Mouse (Mus musculus) G1E (cell line): Measurements from ENCODE around the gene Pcp4l1. TPM values are rescaled to one million over a fixed set of nuclear protein-coding genes. Genes with fewer than 3 reads are reported as not detected.

Experiments used
- ATAC-seq: 2 replicates; pipeline ENCODE4 v1.8.0; 2016; ENCODE audit warnings: mild to moderate bottlenecking; ENCODE audit not compliant: insufficient number of reproducible peaks, poor library complexity, low FRiP score, severe bottlenecking; ENCODE audit errors: extremely low read depth
- DNase-seq: peaks from one replicate; pipeline ENCODE4 v3.0.0; 2012; ENCODE audit warnings: low spot score
- H3K27me3 ChIP-seq: 2 replicates; pipeline ENCODE4 v1.6.1; 2012; ENCODE audit warnings: mild to moderate bottlenecking, low read length, inconsistent platforms; ENCODE audit not compliant: insufficient read depth
- H3K36me3 ChIP-seq: replicated peaks from 2 replicates; pipeline ENCODE3; 2012; ENCODE audit warnings: mild to moderate bottlenecking, inconsistent platforms
- H3K4me1 ChIP-seq: 2 replicates; pipeline ENCODE4 v1.6.1; 2012; ENCODE audit warnings: low read depth, low read length, inconsistent platforms, mixed read lengths; ENCODE audit not compliant: insufficient read depth
- H3K4me3 ChIP-seq: 2 replicates; pipeline ENCODE4 v1.5.1; 2012; ENCODE audit warnings: low read depth, mild to moderate bottlenecking, inconsistent platforms, low read length, moderate library complexity, mixed read lengths
- H3K9me3 ChIP-seq: replicated peaks from 2 replicates; pipeline ENCODE4 v1.6.1; 2012; ENCODE audit warnings: inconsistent platforms
- CTCF ChIP-seq: IDR thresholded peaks from 2 replicates; pipeline ENCODE4 v1.5.1; 2012; ENCODE audit warnings: low read depth, low read length, inconsistent platforms, mixed read lengths
- GATA1 ChIP-seq: IDR thresholded peaks from 2 replicates; pipeline ENCODE4 v1.6.1; 2012; ENCODE audit warnings: borderline replicate concordance, low read length, inconsistent platforms, mixed read lengths
- GATA2 ChIP-seq: IDR thresholded peaks from 2 replicates; pipeline ENCODE4 v1.6.1; 2012; ENCODE audit warnings: low read depth, low read length, inconsistent platforms, borderline replicate concordance
- POLR2AphosphoS5 ChIP-seq: IDR thresholded peaks from 2 replicates; pipeline ENCODE4 v1.6.1; 2012; ENCODE audit warnings: low read depth, low read length, inconsistent platforms; ENCODE audit not compliant: insufficient replicate concordance
- TAL1 ChIP-seq: conservative IDR thresholded peaks from 2 replicates; pipeline ENCODE4 v1.6.1; 2012; ENCODE audit warnings: low read depth, low read length, inconsistent platforms, mixed read lengths
- polyA plus RNA-seq: library from polyadenylated mRNA; stranded (reverse); fragments of >175 nt; gene quantifications from 2 replicates; pipeline ENCODE4 v1.2.3, GENCODE M21; 2012
- total RNA-seq, 2 experiments: library from RNA; stranded (forward) in 1 of 2; stranded (reverse) in 1 of 2; fragments of 200-1000 nt in 1 of 2; fragments of >200 nt in 1 of 2; fragmentation: Nextera tagmentation in 1 of 2; gene quantifications; 2 replicates each; pipeline ENCODE4 v1.2.3; 2014 to 2017

Gene Pcp4l1
- total and polyA plus RNA-seq, 3 experiments, result 0.16 TPM; not detected in 2

DNA sequence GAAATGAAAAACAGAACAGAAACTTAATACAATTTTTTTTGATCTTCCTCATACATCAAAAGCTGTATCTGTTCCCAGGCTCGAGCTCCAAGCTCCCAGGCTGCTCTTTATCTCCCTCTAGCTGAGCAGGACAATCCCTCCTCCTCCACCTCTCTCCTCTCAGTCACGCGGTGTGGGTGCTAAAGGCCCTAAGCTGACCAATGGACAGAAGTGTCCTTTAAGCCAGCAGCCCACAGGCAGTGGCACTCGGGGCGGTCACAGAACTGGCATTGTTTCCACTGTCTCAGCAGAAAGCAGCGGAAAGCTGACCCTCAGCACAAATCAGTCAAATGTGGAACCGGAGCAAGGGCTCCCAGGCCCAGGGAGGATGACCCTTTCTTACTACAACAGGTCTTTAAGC lies 66.8 kb downstream of the Pcp4l1 start:
- Histone ChIP-seq H3K36me3 (peaks cover 74% of the 10 kb centered on the region), H3K9me3 (no peaks in the 10 kb centered on the region), H3K27me3 (no peaks in the 10 kb centered on the region), H3K4me3 (no peak overlapping the region), H3K4me1 (peaks cover 8% of the 10 kb centered on the region)
- ATAC-seq (no peak), DNase-seq (no peak)
- TF ChIP-seq POLR2AphosphoS5, result no peak
- TF ChIP-seq GATA1, result no peak

DNA sequence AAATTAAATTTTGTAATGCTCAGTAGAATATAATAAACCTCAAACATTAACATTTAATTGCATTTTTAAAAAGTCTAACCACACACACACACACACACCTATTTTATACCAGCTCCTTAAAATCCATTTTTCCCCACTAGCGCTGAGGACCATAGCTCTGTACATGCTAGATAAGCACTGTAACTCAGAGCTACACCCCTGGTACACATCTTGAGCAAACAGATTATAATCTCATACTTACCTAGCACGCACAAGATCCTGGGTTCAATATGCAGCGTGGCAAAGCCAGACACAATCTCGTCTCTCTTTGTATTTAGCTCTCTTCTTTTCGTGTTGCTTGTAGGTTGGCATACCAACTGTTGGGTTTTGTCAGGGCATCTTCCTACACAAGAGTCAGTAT lies 71.7 kb downstream of the Pcp4l1 start:
- no peak for TF ChIP-seq CTCF
- no peak for TF ChIP-seq GATA2
- TF ChIP-seq POLR2AphosphoS5, result no peak
- TF ChIP-seq GATA1, result no peak
- peak; percentile 32 for TF ChIP-seq TAL1
- peak; percentile 67 for ATAC-seq
- Histone ChIP-seq H3K4me1 (peaks cover 23% of the 10 kb centered on the region), H3K36me3 (peaks cover 30% of the 10 kb centered on the region), H3K4me3 (no peak overlapping the region), H3K9me3 (no peaks in the 10 kb centered on the region), H3K27me3 (no peaks in the 10 kb centered on the region; the same call in 1 of the 2 replicates)
- DNase-seq, result no peak

Other genes starting within 250 kb of the Pcp4l1 start
Only the 20 nearest of the 25 such genes appear.
- gene Fcgr4, start 177.3 kb downstream of the Pcp4l1 start, total RNA-seq (2014; fragmentation: Nextera tagmentation), result not detected in 2 replicates
- 0.12 and 0.22 TPM in 2 replicates for gene Fcgr4, start 177.3 kb downstream of the Pcp4l1 start, total RNA-seq (2017)
- gene Fcgr4, start 177.3 kb downstream of the Pcp4l1 start, polyA plus RNA-seq, result 0.03 TPM in 1 of 2 replicates, not detected in the other
- 7.3 and 9.3 TPM in 2 replicates for gene Fcgr3, start 131.3 kb downstream of the Pcp4l1 start, total RNA-seq (2014; fragmentation: Nextera tagmentation)
- gene Fcgr3, start 131.3 kb downstream of the Pcp4l1 start, total RNA-seq (2017), result 99.6 and 123 TPM in 2 replicates
- 0.91 and 1.5 TPM in 2 replicates for gene Fcgr3, start 131.3 kb downstream of the Pcp4l1 start, polyA plus RNA-seq
- gene Cfap126, start 82.3 kb downstream of the Pcp4l1 start, total RNA-seq (2014; fragmentation: Nextera tagmentation), result 10.0 and 11.9 TPM in 2 replicates
- 0.64 and 0.76 TPM in 2 replicates for gene Cfap126, start 82.3 kb downstream of the Pcp4l1 start, total RNA-seq (2017)
- gene Cfap126, start 82.3 kb downstream of the Pcp4l1 start, polyA plus RNA-seq, result 0.81 and 1.0 TPM in 2 replicates
- 225 and 249 TPM in 2 replicates for gene Sdhc, start 45.7 kb downstream of the Pcp4l1 start, total RNA-seq (2014; fragmentation: Nextera tagmentation)
- gene Sdhc, start 45.7 kb downstream of the Pcp4l1 start, total RNA-seq (2017), result 40.5 and 45.0 TPM in 2 replicates
- 67.1 and 158 TPM in 2 replicates for gene Sdhc, start 45.7 kb downstream of the Pcp4l1 start, polyA plus RNA-seq
- gene Mpz, start 45.6 kb downstream of the Pcp4l1 start, total RNA-seq (2014; fragmentation: Nextera tagmentation), result not detected in 2 replicates
- not detected in 2 replicates for gene Mpz, start 45.6 kb downstream of the Pcp4l1 start, total RNA-seq (2017)
- 0.29 TPM in 1 of 2 replicates, not detected in the other for gene Mpz, start 45.6 kb downstream of the Pcp4l1 start, polyA plus RNA-seq
- gene Nr1i3, start 17.7 kb upstream of the Pcp4l1 start, total RNA-seq (2014; fragmentation: Nextera tagmentation), result not detected in 2 replicates
- gene Nr1i3, start 17.7 kb upstream of the Pcp4l1 start, total RNA-seq (2017), result 0.16 and 0.46 TPM in 2 replicates
- not detected in 2 replicates for gene Nr1i3, start 17.7 kb upstream of the Pcp4l1 start, polyA plus RNA-seq
- gene Tomm40l, start 26.2 kb upstream of the Pcp4l1 start, total RNA-seq (2014; fragmentation: Nextera tagmentation), result 9.7 and 13.7 TPM in 2 replicates
- gene Tomm40l, start 26.2 kb upstream of the Pcp4l1 start, total RNA-seq (2017), result 19.2 and 26.4 TPM in 2 replicates
- gene Tomm40l, start 26.2 kb upstream of the Pcp4l1 start, polyA plus RNA-seq, result 31.9 and 35.8 TPM in 2 replicates
- gene Apoa2, start 28.8 kb upstream of the Pcp4l1 start, total RNA-seq (2014; fragmentation: Nextera tagmentation), result not detected in 2 replicates
- not detected in 2 replicates for gene Apoa2, start 28.8 kb upstream of the Pcp4l1 start, total RNA-seq (2017)
- gene Apoa2, start 28.8 kb upstream of the Pcp4l1 start, polyA plus RNA-seq, result 0.17 TPM in 1 of 2 replicates, not detected in the other
- not detected in 2 replicates for gene Fcer1g, start 38.1 kb upstream of the Pcp4l1 start, total RNA-seq (2014; fragmentation: Nextera tagmentation)
- gene Fcer1g, start 38.1 kb upstream of the Pcp4l1 start, total RNA-seq (2017), result 0.64 and 0.71 TPM in 2 replicates
- 0.08 TPM in 1 of 2 replicates, not detected in the other for gene Fcer1g, start 38.1 kb upstream of the Pcp4l1 start, polyA plus RNA-seq
- gene Adamts4, start 54.2 kb upstream of the Pcp4l1 start, total RNA-seq (2014; fragmentation: Nextera tagmentation), result 0.60 TPM in 1 of 2 replicates, not detected in the other
- 0.16 and 0.17 TPM in 2 replicates for gene Adamts4, start 54.2 kb upstream of the Pcp4l1 start, total RNA-seq (2017)
- gene Adamts4, start 54.2 kb upstream of the Pcp4l1 start, polyA plus RNA-seq, result 0.12 and 0.20 TPM in 2 replicates
- gene Ndufs2, start 55.1 kb upstream of the Pcp4l1 start, total RNA-seq (2014; fragmentation: Nextera tagmentation), result 209 and 219 TPM in 2 replicates
- gene Ndufs2, start 55.1 kb upstream of the Pcp4l1 start, total RNA-seq (2017), result 275 and 300 TPM in 2 replicates
- 47.9 and 101 TPM in 2 replicates for gene Ndufs2, start 55.1 kb upstream of the Pcp4l1 start, polyA plus RNA-seq
- gene B4galt3, start 74.1 kb upstream of the Pcp4l1 start, total RNA-seq (2014; fragmentation: Nextera tagmentation), result 27.3 and 30.8 TPM in 2 replicates
- 16.9 and 21.5 TPM in 2 replicates for gene B4galt3, start 74.1 kb upstream of the Pcp4l1 start, total RNA-seq (2017)
- 44.8 and 50.0 TPM in 2 replicates for gene B4galt3, start 74.1 kb upstream of the Pcp4l1 start, polyA plus RNA-seq
- gene Ppox, start 84.9 kb upstream of the Pcp4l1 start, total RNA-seq (2014; fragmentation: Nextera tagmentation), result 45.7 and 168 TPM in 2 replicates
- 27.0 and 36.7 TPM in 2 replicates for gene Ppox, start 84.9 kb upstream of the Pcp4l1 start, total RNA-seq (2017)
- 38.5 and 53.0 TPM in 2 replicates for gene Ppox, start 84.9 kb upstream of the Pcp4l1 start, polyA plus RNA-seq
- gene Usp21, start 91.7 kb upstream of the Pcp4l1 start, total RNA-seq (2014; fragmentation: Nextera tagmentation), result 40.1 and 64.5 TPM in 2 replicates
- gene Usp21, start 91.7 kb upstream of the Pcp4l1 start, total RNA-seq (2017), result 11.8 and 12.8 TPM in 2 replicates
- 44.1 and 53.3 TPM in 2 replicates for gene Usp21, start 91.7 kb upstream of the Pcp4l1 start, polyA plus RNA-seq
- gene Ufc1, start 98.8 kb upstream of the Pcp4l1 start, total RNA-seq (2014; fragmentation: Nextera tagmentation), result 33.4 and 34.3 TPM in 2 replicates
- 96.2 and 111 TPM in 2 replicates for gene Ufc1, start 98.8 kb upstream of the Pcp4l1 start, total RNA-seq (2017)
- 38.5 and 47.9 TPM in 2 replicates for gene Ufc1, start 98.8 kb upstream of the Pcp4l1 start, polyA plus RNA-seq
- gene Dedd, start 132.9 kb upstream of the Pcp4l1 start, total RNA-seq (2014; fragmentation: Nextera tagmentation), result 53.6 and 56.4 TPM in 2 replicates
- 14.3 and 17.0 TPM in 2 replicates for gene Dedd, start 132.9 kb upstream of the Pcp4l1 start, total RNA-seq (2017)
- 17.7 and 29.9 TPM in 2 replicates for gene Dedd, start 132.9 kb upstream of the Pcp4l1 start, polyA plus RNA-seq
- gene Nit1, start 149.4 kb upstream of the Pcp4l1 start, total RNA-seq (2014; fragmentation: Nextera tagmentation), result 17.9 and 22.4 TPM in 2 replicates
- 57.9 and 58.9 TPM in 2 replicates for gene Nit1, start 149.4 kb upstream of the Pcp4l1 start, total RNA-seq (2017)
- 9.4 and 11.3 TPM in 2 replicates for gene Nit1, start 149.4 kb upstream of the Pcp4l1 start, polyA plus RNA-seq
- gene Pfdn2, start 149.4 kb upstream of the Pcp4l1 start, total RNA-seq (2014; fragmentation: Nextera tagmentation), result 32.4 and 47.3 TPM in 2 replicates
- gene Pfdn2, start 149.4 kb upstream of the Pcp4l1 start, total RNA-seq (2017), result 19.6 and 22.3 TPM in 2 replicates
- gene Pfdn2, start 149.4 kb upstream of the Pcp4l1 start, polyA plus RNA-seq, result 16.9 and 20.1 TPM in 2 replicates
- gene Klhdc9, start 164.5 kb upstream of the Pcp4l1 start, total RNA-seq (2014; fragmentation: Nextera tagmentation), result 2.6 TPM in 1 of 2 replicates, not detected in the other
- gene Klhdc9, start 164.5 kb upstream of the Pcp4l1 start, total RNA-seq (2017), result 0.33 and 0.64 TPM in 2 replicates
- gene Klhdc9, start 164.5 kb upstream of the Pcp4l1 start, polyA plus RNA-seq, result 1.4 TPM in 2 replicates
- gene Nectin4, start 173.8 kb upstream of the Pcp4l1 start, total RNA-seq (2014; fragmentation: Nextera tagmentation), result not detected in 2 replicates
- 0.12 TPM in 1 of 2 replicates, not detected in the other for gene Nectin4, start 173.8 kb upstream of the Pcp4l1 start, total RNA-seq (2017)
- gene Nectin4, start 173.8 kb upstream of the Pcp4l1 start, polyA plus RNA-seq, result 0.01 TPM in 1 of 2 replicates, not detected in the other